Mouse (Mus musculus) liver (tissue): ENCODE measurements at regions not wholly inside any gene's neighbourhood (a gene's known extent, or its start where the extent isn't known, plus 50 kb on each side); places are given as distances from the start of the nearest gene placed in this dataset.
"Not testable (repeated sequence)": the region's sequence is repeated elsewhere in the genome, so short reads cannot be mapped to it uniquely, and the experiment has no call there.

ENCODE experiments used
- DNase-seq: peaks from one replicate; pipeline ENCODE4 v3.0.0-alpha.2; 2020; ENCODE audit warnings: mixed read lengths

DNA sequence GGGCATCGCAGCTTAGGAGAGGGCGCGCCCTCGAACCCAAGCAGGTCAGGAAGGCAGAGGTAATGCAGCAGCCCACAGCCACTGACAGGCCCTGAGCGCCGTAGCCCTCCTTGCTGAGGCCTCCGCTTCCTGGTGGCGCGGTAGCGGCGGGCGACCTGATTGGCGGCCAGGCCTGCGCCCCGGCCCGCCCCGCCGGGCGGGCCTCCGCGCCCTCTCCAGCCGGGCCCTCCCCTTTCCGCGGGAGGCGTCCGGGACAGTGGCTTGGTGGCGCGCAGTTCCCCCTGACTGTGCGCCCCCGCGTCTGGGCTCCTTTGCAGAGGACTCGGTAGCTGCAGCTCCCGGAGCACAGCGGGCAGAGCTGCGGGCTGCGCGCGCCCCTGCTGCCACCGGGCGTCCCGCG lies 242.1 kb downstream of the Gm21863 start:
- DNase-seq, result peak; percentile 55

DNA sequence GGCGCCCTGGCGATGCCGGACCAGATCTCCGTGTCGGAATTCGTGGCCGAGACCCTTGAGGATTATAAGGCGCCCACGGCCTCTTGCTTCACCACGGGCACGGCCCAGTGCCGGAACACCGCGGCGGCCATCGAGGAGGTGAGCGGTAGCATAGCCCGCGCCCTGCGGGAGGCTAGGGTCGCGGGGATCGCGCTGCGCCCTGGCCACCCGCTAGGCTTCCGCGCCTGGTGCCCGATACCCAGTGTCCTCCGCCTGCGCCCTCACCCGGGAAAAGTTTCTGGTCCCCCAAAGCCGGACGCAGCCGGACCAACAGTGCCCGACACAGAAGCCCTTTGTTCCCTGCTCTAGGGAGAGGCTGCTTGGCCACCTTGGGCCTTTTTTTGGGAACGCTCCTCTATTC lies 242.6 kb downstream of the Gm21863 start:
- not testable (repeated sequence) for DNase-seq

DNA sequence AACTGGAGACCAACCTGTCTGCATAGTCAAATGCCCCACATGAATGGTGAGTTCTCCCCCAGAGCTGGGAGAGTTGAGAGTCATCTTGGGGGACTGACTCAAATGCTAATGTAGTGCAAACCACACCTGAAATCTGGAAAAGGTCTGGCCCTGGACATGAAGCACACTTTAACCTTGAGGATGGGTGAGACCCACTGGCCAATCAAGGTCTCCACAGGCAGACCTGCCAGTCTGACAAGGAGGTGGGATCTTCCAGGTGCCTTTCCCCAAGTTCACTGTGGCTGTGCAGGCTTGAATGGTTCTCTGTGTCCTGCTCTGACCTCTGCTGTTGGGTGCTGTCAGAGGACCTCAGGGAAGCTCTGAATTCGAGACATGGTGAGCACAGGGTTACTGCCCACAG lies 269.6 kb downstream of the Gm21863 start:
- not testable (repeated sequence) for DNase-seq

DNA sequence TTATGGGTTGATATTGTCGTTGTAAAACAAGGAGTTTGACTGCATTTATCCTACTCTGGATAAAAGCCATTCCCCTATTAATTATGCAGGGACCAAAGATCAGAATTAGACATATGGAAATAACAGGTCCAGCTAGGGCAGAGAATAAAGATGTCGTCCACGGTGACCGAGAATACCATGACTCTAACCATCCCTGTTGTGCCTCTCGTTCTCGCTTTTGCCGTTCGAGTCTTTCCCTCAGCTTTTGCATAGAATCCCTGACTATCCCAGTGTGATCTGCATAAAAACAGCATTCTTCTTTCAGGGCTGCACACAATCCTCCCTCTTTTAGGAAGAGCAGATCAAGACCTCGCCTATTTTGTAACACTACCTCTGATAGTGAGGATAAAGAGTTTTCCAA lies 272.5 kb downstream of the Gm21863 start:
- DNase-seq, result not testable (repeated sequence)

DNA sequence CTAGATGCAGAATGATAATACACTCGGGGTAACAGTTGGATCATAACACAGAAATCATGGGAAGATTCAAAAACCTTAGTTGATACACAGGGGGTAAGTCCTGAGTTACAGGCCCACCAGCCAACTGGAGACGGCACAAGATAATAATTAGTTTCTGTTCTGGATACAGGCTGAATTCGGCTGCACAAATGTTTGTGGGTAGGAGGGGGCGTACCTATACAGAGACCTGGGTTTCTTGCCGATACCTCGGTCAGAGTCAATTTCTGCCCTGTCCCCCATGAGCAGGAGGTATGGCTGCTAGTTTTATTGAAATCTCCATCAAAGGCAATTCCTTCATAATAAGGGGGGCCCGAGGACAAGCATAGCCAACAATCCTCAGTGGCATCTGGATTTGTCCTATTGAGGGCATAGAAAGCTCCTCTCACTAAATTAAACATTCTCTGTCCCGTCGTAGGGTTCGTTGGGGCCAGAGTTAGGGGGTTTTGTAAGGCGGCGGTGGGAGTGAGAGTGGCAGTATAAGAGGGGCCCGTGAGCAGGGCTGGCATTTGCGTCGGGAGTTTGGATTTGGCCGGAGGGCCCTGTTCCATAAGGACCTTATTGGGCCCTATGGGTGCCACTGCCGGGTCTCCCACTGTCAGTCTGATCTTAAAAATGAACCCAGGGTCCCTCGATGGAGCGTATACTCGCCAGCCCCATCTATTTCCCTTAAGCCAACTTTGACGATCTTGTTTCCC lies 273.3 kb downstream of the Gm21863 start:
- peak; percentile 3 for DNase-seq

DNA sequence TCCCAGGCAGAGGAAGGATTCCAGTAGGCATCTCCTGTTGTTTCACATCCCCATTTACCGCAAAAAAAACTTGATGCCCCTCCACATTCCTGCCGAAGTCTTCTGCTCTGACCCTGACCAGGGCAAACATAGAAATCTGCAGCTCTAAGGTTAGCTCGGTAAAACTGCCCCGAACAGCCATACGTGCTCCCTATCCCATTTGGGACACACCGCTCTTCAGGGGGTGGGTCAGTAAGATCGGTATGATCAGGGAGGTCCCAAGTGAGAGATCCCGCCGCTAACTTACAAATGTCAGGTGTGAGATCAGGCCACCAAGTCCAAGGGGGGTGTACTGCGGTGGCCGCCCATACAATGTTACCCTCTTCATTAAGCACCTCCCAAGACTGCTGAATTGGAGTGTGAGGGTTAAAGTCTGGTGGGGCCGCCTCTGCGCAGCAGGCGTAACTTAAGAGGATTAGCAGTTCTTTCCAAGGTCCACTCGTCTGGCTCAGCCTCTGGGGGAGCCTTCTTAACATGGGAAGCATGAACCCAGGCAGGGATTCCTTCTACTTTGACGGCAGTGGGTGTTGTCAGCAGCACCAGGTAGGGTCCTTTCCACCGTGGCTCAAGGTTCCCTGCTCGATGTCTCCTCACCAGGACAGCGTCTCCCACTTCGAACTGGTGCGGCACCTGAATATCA lies 274.2 kb downstream of the Gm21863 start:
- peak; percentile 11 for DNase-seq

DNA sequence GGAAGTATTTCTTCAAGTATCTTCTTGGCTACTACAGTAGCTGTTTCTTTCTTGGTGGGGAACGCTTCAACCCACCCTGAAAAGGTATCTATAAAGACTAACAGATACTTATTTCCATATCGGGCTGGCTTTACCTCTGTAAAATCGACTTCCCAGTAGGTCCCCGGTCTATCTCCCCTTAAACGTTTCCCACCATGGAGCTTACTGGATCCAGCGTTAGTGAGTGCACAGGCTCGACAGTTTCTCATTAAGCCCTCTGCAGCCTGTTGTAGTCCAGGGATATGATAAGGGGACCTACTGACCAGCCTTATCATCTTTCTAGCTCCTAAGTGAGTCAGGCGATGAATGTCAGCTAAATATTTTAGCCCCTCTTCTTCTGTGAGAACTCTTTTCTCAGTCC lies 275.1 kb downstream of the Gm21863 start:
- not testable (repeated sequence) for DNase-seq

DNA sequence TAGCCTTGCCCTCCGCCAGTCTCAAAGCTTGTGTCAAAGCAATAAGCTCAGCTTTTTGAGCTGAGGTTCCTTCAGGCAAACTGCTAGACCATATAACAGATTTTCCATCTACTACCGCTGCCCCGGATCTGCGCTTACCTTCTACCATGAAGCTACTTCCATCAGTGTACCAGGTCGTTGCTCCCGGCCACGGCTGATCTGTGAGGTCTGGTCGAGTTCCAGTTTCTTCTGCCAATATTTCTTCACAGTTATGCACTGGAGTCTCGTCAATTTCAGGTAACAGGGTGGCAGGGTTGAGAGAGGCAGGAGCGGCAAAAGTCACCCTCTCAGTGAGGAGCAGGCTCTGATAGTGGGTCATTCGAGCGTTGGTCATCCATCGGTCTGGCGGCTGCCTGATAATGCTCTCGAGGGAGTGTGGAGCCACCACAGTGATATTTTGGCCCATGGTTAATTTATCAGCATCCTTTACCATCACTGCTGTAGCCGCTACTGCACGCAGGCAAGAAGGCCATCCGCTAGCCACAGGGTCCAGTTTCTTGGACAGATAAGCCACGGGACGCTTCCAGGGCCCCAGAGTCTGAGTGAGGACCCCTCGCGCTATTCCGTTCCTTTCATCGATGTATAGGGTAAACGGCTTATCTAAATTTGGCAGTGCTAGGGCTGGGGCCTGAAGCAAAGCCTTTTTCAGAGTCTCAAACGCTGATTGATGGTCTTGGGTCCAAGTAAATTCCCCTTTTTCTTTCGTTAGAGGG lies 276.0 kb downstream of the Gm21863 start:
- DNase-seq, result peak; percentile 9

DNA sequence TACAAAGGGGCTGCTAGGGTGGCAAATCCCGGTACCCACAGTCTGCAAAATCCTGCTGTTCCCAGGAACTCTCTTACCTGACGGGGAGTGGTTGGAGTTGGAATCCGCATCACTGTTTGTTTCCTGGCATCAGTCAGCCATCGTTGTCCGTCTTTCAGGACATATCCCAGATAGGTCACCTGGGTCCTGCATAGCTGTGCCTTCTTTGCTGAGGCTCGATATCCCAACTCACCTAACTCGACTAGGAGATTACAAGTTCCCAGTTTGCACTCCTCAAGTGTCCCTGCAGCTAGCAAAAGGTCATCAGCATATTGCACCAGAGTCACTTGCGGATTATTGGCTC lies 276.6 kb downstream of the Gm21863 start:
- DNase-seq, result peak; percentile 6

DNA sequence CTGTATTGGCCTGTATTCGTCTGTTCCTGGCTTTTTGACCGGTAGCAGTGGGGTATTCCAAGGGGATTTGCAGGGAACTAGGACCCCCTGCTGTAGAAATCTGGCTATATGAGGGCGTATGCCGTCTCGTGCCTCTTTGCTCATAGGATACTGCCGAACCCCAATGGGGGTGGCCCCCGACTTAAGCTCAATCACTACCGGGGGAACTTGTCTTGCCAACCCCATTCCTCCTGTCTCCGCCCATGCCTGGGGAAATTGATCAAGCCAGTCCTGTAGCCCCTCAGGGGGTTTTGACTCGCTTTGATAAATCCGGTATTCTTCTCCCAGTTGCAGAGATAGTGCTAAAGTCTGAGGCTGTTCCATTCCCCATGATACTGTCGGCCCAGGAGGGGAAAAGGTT lies 277.2 kb downstream of the Gm21863 start:
- peak; percentile 16 for DNase-seq

DNA sequence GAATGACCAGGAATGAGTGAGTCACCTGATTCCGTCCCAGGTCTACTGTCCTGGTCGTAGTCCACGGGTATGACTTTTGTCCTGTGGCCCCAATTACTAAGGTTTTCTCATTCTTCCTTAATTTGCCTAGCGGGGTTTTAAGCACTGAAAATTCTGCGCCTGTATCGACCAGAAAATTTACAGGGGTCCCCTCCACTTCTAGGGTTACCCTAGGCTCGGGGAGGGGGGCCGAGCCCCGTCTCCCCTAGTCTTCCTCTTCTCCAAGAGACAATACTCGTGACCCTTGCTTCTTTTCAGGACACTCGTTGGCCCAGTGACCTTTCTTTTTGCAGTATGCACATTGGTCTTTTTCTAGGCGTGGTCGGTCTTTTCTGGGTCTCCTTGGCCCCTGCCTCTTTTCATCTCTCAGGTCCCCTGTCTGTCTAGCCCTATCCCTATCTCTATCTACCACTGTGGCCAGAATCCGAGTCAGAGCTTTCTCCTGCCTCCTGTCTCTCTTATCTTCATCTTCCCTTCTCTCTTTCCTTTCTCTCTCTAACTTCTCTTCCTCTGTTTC lies 277.8 kb downstream of the Gm21863 start:
- peak; percentile 4 for DNase-seq

DNA sequence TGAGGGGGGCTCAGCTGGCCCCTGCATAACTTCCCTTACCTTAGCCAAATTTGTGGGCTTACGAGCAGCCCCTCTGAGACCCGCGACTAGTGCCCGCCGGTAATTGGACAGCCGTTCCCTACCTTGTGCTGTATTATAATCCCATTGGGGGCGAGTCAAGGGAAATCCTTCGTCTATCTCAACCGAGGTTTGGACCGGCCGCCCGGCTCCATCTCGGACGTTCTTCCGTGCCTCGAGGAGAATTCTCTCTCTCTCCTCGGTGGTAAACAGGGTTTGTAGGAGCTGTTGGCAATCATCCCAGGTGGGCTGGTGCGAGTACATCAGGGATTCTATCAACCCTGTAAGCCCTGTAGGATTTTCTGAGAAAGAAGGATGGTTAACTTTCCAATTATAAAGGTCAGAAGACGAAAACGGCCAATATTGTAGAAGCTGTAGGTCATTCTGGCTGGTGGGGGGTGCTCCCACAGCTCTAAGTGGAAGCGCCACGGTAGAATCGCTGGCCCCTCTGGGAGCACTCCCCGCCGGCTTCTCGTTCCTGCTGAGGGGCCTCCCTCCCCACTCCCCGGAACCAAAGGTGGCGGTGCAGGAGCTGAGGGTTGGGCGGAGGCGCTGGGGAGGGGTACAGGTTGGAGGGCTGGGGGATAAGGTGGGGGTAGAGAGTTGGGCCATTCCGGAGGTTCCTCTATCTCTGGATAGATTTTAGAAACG lies 278.6 kb downstream of the Gm21863 start:
- DNase-seq, result peak; percentile 46

DNA sequence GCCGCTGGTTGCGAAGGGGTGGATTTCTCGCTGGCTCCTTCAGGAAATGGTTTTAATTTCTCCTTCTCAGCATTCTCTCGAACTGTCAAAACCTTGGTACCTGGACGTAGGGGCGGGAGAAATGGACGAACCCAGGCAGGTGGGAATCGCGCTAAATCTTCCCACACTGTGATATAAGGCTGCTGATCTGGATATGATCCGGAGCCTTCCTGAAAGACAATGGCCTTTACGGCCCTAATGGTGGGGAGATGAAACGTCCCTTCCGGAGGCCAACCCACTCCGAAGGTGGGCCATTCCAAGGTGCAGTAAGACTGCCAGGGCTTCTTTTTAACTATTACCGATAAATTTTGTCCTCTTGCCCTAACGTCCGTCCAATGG lies 279.1 kb downstream of the Gm21863 start:
- peak; percentile 18 for DNase-seq

DNA sequence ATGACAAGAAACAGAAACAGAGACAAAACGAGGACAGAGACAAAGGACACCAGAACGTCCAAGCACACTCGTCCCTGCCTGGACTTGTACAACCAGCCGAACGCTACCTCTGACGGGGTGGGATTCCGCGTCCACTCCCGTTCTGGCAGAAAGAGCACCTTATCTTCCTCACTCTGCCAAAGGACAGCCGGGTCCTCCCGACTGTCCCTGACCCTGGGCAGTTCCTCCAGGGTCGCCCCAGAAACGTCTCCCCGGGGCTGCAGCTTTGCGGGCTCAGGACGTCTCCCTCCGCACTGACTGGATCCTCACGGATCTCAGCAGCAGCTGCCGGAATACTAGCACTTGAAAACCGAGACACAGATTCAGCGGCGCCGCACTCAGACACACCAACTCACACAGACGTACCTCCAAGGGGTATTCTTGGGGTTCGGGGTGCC lies 279.6 kb downstream of the Gm21863 start:
- DNase-seq, result peak; percentile 39
